Comparison of ENCODE assay signal across 32 mouse cellular contexts in genomic region chr10:116098470-116098869, GRCm38 (mm10). TPM values are rescaled to one million over a fixed set of nuclear protein-coding genes. Genes with fewer than 3 reads are reported as not detected.
"Had no signal": no experiment of that assay in that cellular context is flagged by ENCODE, and none has a peak within 500 bp of the region (broad histone marks: within the 10 kb centered on the region; RNA-seq: fewer than 3 reads in every experiment).

No protein-coding gene starts in this region.

- H3K27me3 ChIP-seq: liver, embryonic 13.5 days; megakaryocyte, embryonic 14.5 days; midbrain, embryonic 13.5 days; neural tube, embryonic 13.5 days had no signal

- H3K4me3 ChIP-seq: layer of hippocampus, adult 2 months; left cerebral cortex, adult 2 months; liver, embryonic 13.5 days; megakaryocyte, embryonic 14.5 days; midbrain, embryonic 10.5 days; midbrain, embryonic 13.5 days; myocyte; neural tube, embryonic 13.5 days had no signal

- H3K4me2 ChIP-seq: liver, embryonic 13.5 days; midbrain, embryonic 13.5 days; neural tube, embryonic 13.5 days had no signal

- H3K4me1 ChIP-seq: liver, embryonic 13.5 days; megakaryocyte, embryonic 14.5 days; midbrain, embryonic 10.5 days; midbrain, embryonic 13.5 days; neural tube, embryonic 13.5 days had no signal

- H3K36me3 ChIP-seq: liver, embryonic 13.5 days; midbrain, embryonic 10.5 days; midbrain, embryonic 13.5 days; neural tube, embryonic 13.5 days had no signal

- H3K27ac ChIP-seq: kidney, postnatal 0 days; layer of hippocampus, adult 2 months; left cerebral cortex, adult 2 months; liver, embryonic 13.5 days; midbrain, embryonic 10.5 days; midbrain, embryonic 13.5 days; neural tube, embryonic 13.5 days had no signal

- ATAC-seq: midbrain, embryonic 13.5 days; midbrain, embryonic 16.5 days had no signal

- H3K9ac ChIP-seq: liver, embryonic 13.5 days; midbrain, embryonic 13.5 days; neural tube, embryonic 13.5 days had no signal

- DNase-seq: kidney, adult 2 months; kidney, postnatal 25 days; layer of hippocampus, adult 9-11 months; liver, embryonic 13.5 days; lung, adult 2 months; lung, postnatal 14 days; lung, postnatal 4 days; retina, postnatal 1 day; right cerebral cortex, postnatal 14 days; right cerebral cortex, postnatal 4 days; thymus, postnatal 36 days had no signal

- H3K9me3 ChIP-seq: liver, embryonic 13.5 days; midbrain, embryonic 10.5 days; midbrain, embryonic 13.5 days; neural tube, embryonic 13.5 days had no signal

RNA-seq across cellular contexts. Expression of gene 4933416C03Rik, which starts 15.2 kb away (rescaled TPM):
- total RNA-seq: layer of hippocampus, adult 2 months; layer of hippocampus, postnatal 25 days; left cerebral cortex, adult 2 months; left cerebral cortex, postnatal 10 days; left cerebral cortex, postnatal 36 days; liver, adult 2 months had no signal
- polyA plus RNA-seq: kidney, adult 2 months; kidney, embryonic 14.5 days; kidney, postnatal 0 days; large intestine, adult 2 months; limb, embryonic 11.5 days; limb, embryonic 14.5 days; liver, adult 2 months; liver, embryonic 13.5 days; liver, embryonic 16.5 days; lung, adult 2 months; lung, embryonic 16.5 days; midbrain, embryonic 10.5 days; midbrain, embryonic 13.5 days; myocyte; stomach, embryonic 14.5 days; thymus, postnatal 0 days had no signal
